In the genomic region with DNA sequence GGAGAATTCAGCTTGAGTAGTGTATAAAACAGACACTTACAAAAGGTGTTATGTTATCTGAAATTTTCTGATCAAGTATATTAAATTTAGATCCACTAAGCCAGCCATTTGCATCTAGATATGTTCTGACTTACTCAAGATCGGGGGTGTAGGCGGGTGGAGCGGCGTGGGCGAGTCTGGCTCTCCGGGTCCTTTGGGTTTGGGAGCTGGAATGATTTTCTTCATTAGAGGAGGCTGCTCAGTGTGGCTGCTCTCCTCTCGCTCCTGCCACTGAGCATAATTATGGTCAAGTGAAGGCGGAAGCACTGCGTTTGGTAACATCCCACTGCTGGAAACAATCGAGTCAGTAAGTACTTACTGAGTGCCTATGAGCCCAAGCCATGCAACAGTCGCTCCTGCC, we compare ENCODE assay signal across 14 mouse cellular contexts.
"Had no signal": no experiment of that assay in that cellular context is flagged by ENCODE, and none has a peak within 500 bp of the region (broad histone marks: within the 10 kb centered on the region; RNA-seq: fewer than 3 reads in every experiment).

No protein-coding gene starts in this region.

- DNase-seq: kidney, adult 11 months; kidney, adult 8-10 months; kidney, postnatal 10 days; kidney, postnatal 36 days; liver, postnatal 0 days; lung, embryonic 14.5 days; right cerebral cortex, postnatal 14 days; thymus, adult 2 months; thymus, postnatal 14 days; thymus, postnatal 4 days had no signal

- ATAC-seq: hindbrain, embryonic 16.5 days; intestine, embryonic 15.5 days; liver, postnatal 0 days; lung, postnatal 0 days; midbrain, embryonic 15.5 days had no signal
